Mouse (Mus musculus): ENCODE results near the gene Vgll4.

DNA sequence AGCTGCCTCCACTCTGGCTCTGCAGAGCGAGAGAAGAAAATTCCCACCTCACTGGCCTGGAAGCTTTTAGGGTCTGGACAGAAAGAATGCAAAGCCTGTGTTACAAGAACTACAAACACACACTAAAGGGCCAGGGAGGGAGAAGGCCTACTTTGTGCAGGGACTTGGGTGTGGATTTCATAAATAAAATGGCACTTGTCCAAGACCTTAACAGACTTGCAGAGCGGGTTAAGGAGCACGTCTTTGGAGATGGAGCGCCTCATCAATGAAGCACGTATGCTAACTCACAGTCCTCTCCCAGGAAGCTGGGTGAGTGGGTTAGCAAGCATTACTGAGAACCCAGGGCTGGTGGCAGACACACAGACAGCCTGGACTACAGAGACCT lies 37.7 kb downstream of the Vgll4 start:
- TF ChIP-seq CTCF (IDR thresholded peaks at IDR 0.05; ENCODE audit: low read depth, low read length): no peak
- TF ChIP-seq POLR2AphosphoS5 (IDR thresholded peaks at IDR 0.05; ENCODE audit: insufficient replicate concordance, low read depth, low read length): no peak
- no peak for TF ChIP-seq GATA1 (IDR thresholded peaks at IDR 0.05; ENCODE audit: borderline replicate concordance, low read length)
- TF ChIP-seq TAL1 (conservative IDR thresholded peaks at IDR 0.05; ENCODE audit: low read depth, low read length): no peak
